Mouse (Mus musculus) heart, adult 2 months (tissue): Measurements from ENCODE around the gene Cd300ld2.
A peak's percentile ranks its signal among the peaks of the same experiment; 100 is the strongest.

Experiments
- CTCF ChIP-seq: fragments of 200-600 bp; IDR thresholded peaks from 2 replicates; pipeline ENCODE4 v1.8.1; 2022; ENCODE audit warnings: antibody characterized with exemption, mild to moderate bottlenecking, moderate library complexity
- EP300 ChIP-seq: fragments of 200-500 bp; IDR thresholded peaks from 2 replicates; pipeline ENCODE4 v1.6.1; 2011; ENCODE audit warnings: low read depth, low read length, control low read depth; ENCODE audit not compliant: insufficient read depth
- POLR2A ChIP-seq: fragments of 200-500 bp; IDR thresholded peaks from 2 replicates; pipeline ENCODE4 v1.6.1; 2011; ENCODE audit warnings: mild to moderate bottlenecking, low read depth, low read length, control low read depth; ENCODE audit not compliant: insufficient read depth

DNA sequence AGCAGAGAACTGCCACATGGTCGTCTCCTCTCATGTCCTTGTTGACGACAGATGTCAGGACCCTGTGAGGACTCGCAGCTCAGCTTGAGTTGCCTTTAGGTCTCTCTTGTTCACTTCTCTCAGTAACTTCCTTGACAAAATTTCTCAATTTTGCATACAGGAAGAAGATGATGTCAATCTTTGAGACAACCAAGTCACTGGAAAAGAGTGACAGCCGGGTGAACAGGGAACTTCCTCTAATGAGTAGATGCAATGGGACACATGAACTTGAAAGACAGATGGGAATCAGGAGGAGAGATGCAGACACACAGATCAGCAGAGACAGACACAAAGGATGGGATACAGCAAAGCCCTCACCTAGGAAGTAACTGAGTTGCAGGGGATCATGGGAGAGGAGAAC lies 26.2 kb downstream of the Cd300ld2 start, which contains the start of gene Cd300ld:
- TF ChIP-seq CTCF (no peak), POLR2A (peak; percentile 42; the same call in 1 of the 2 replicates), EP300 (no peak)
